Mouse (Mus musculus) T-helper 1 cell (primary cell): ENCODE measurements around the gene Spin1.

Source experiments
- in situ Hi-C: fragments of 300-600 bp; cut with MboI, MseI; formaldehyde crosslinking; loops from one replicate; pipeline ENCODE4 v1.15.1; 2025; ENCODE audit warnings: high pct_unique_total_duplicates

The Spin1 gene

GRCm38 (mm10) chr13:51131179-51131578 lies 30.5 kb downstream of the Spin1 start:
- in situ Hi-C loops = no loop called here

GRCm38 (mm10) chr13:51136315-51136714 lies 35.6 kb downstream of the Spin1 start:
- in situ Hi-C loops = no loop called here

GRCm38 (mm10) chr13:51136996-51137701 lies 36.5 kb downstream of the Spin1 start:
- in situ Hi-C loops = no loop called here

- in situ Hi-C loops = no loop called here
Observed at GRCm38 (mm10) chr13:51137702-51138031, 37.0 kb downstream of the Spin1 start.

GRCm38 (mm10) chr13:51147106-51147505 lies 46.4 kb downstream of the Spin1 start:
- in situ Hi-C loops = no loop called here

GRCm38 (mm10) chr13:51152966-51153669 lies 52.4 kb downstream of the Spin1 start:
- in situ Hi-C loops = no loop called here

GRCm38 (mm10) chr13:51153670-51154030 lies 53.0 kb downstream of the Spin1 start:
- in situ Hi-C loops = no loop called here

- in situ Hi-C loops = no loop called here
Observed at GRCm38 (mm10) chr13:51155178-51156013, 54.7 kb downstream of the Spin1 start.

GRCm38 (mm10) chr13:51156014-51156386 lies 55.3 kb downstream of the Spin1 start:
- in situ Hi-C loops = no loop called here

- in situ Hi-C loops = no loop called here
Observed at GRCm38 (mm10) chr13:51157291-51157690, 56.6 kb downstream of the Spin1 start.

GRCm38 (mm10) chr13:51161672-51162071 lies 61.0 kb downstream of the Spin1 start:
- in situ Hi-C loops = no loop called here

GRCm38 (mm10) chr13:51162246-51162645 lies 61.6 kb downstream of the Spin1 start:
- in situ Hi-C loops = no loop called here

GRCm38 (mm10) chr13:51166711-51167110 lies 66.0 kb downstream of the Spin1 start:
- in situ Hi-C loops = no loop called here

- in situ Hi-C loops = loop anchor here (10.0 kb wide), 1 partner anchor 1865 kb away; no protein-coding TSS in a partner anchor
Observed at GRCm38 (mm10) chr13:51170215-51170614, 69.5 kb downstream of the Spin1 start.

- in situ Hi-C loops = loop anchor here (10.0 kb wide), 1 partner anchor 1864 kb away; no protein-coding TSS in a partner anchor
Observed at GRCm38 (mm10) chr13:51170691-51171680, 70.3 kb downstream of the Spin1 start, which contains the start of gene Nxnl2. Gene Nxnl2 (plus strand): TSS chr13:51171022.

GRCm38 (mm10) chr13:51172601-51173000 lies 71.9 kb downstream of the Spin1 start:
- in situ Hi-C loops = loop anchor here (10.0 kb wide), 1 partner anchor 1862 kb away; no protein-coding TSS in a partner anchor

- in situ Hi-C loops = loop anchor here (10.0 to 25.0 kb wide), 2 partner anchors 233 to 1856 kb away; partner anchors contain the start of gene S1pr3
Observed at GRCm38 (mm10) chr13:51178932-51179331, 78.3 kb downstream of the Spin1 start.

GRCm38 (mm10) chr13:51179362-51179761 lies 78.7 kb downstream of the Spin1 start:
- in situ Hi-C loops = loop anchor here (10.0 to 25.0 kb wide), 2 partner anchors 233 to 1855 kb away; partner anchors contain the start of gene S1pr3

GRCm38 (mm10) chr13:51182236-51182635 lies 81.6 kb downstream of the Spin1 start:
- in situ Hi-C loops = loop anchor here (5.0 to 25.0 kb wide), 2 partner anchors 230 to 240 kb away; partner anchors contain the start of gene S1pr3

GRCm38 (mm10) chr13:51184896-51185295 lies 84.2 kb downstream of the Spin1 start:
- in situ Hi-C loops = loop anchor here (5.0 to 25.0 kb wide), 2 partner anchors 227 to 243 kb away; partner anchors contain the start of gene S1pr3
